Mouse (Mus musculus) cortical plate, adult 2 months (tissue): ENCODE measurements around the gene Trrap. TPM values are rescaled to one million over a fixed set of nuclear protein-coding genes. Genes with fewer than 3 reads are reported as not detected.

Source experiments
- H3K27ac ChIP-seq: fragments of 200-500 bp; 2 replicates; pipeline ENCODE4 v1.5.1; 2012; ENCODE audit warnings: low read length, control low read depth, inconsistent platforms; ENCODE audit not compliant: insufficient read depth
- H3K4me1 ChIP-seq: fragments of 200-500 bp; 2 replicates; pipeline ENCODE4 v1.6.1; 2011; ENCODE audit warnings: low read length; ENCODE audit not compliant: control insufficient read depth, insufficient read depth
- H3K4me3 ChIP-seq: fragments of 200-500 bp; 2 replicates; pipeline ENCODE4 v1.5.1; 2011; ENCODE audit warnings: mild to moderate bottlenecking, low read length, control low read depth; ENCODE audit not compliant: insufficient read depth
- CTCF ChIP-seq: fragments of 200-500 bp; IDR thresholded peaks from 2 replicates; pipeline ENCODE4 v1.5.1; 2011; ENCODE audit warnings: mild to moderate bottlenecking, control low read depth, low read length; ENCODE audit not compliant: insufficient read depth; ENCODE audit errors: extremely low read depth
- POLR2A ChIP-seq: fragments of 200-500 bp; IDR thresholded peaks from 2 replicates; pipeline ENCODE4 v1.6.1; 2011; ENCODE audit warnings: mild to moderate bottlenecking, low read length, control low read depth; ENCODE audit not compliant: insufficient read depth; ENCODE audit errors: extremely low read depth
- polyA plus RNA-seq: library from polyadenylated mRNA; depleted of rRNA; stranded (reverse); fragments of >200 nt; gene quantifications from 2 replicates; pipeline ENCODE4 v1.2.3, GENCODE M21; 2012

The Trrap gene
- polyA plus RNA-seq, 1 experiment: 160 TPM

DNA sequence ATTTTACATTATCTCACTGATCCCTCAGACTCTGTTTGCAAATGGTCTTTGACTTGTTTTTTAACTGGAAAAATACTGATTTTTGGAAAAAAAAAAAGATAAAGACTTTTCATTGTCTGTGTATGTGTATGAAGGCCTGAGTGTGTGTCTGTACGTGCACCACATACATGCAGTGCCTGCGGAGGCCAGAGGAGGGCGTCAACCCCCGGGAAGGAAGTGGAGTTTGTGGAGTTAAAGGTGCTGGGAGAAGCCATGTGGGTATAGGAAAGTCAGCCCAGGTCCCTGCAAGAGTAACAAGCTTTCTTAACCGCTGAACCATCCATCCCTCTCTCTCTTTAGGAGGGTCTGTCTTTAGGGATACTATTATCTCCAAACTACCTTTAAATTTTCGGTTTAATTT is 5.7 kb downstream of the Trrap start:
- no peak for TF ChIP-seq CTCF
- no peak for TF ChIP-seq POLR2A
- Histone ChIP-seq H3K4me3 (no peak overlapping the region), H3K4me1 (peaks cover 5% of the 10 kb centered on the region; the same call in 1 of the 2 replicates), H3K27ac (no peak overlapping the region)

DNA sequence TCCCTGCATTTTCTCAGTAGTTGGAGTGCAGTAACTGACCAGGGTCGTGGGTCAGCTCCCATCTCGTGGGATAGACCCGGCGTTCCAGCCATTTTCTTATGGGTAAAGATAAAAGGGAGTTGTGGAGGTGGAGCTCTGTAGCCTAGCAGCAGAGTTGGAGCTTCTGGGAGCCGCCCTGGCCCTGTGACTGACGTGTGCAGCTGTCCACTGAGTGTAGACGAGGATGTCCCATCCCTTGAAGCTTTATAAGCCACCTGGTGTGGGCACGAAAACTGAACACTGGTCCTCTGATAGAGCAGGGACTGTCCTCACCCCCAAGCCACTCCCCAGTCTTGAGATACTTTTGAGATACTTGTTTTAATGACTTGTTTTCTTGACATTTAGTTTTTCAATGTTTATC is 13.1 kb downstream of the Trrap start:
- no peak overlapping the region for H3K4me3 ChIP-seq
- no peaks in the 10 kb centered on the region for H3K4me1 ChIP-seq
- no peak overlapping the region for H3K27ac ChIP-seq
- TF ChIP-seq POLR2A (no peak), CTCF (no peak)

DNA sequence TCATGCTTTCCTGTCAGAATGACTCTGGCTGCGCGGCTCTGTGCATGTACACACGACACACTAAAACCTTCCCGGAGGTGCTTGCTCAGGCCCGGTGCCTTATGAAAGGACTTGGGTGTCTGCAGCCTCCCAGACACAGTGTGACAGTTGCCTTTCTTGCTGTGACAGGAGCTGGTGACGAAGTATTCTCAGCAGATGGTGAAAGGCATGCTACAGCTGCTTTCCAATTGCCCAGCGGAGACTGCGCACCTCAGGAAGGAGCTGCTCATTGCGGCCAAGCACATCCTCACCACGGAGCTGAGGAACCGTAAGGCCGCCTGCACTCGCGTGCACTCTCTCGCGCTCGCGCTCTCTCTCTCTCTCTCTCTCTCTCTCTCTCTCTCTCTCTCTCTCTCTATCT is 18.9 kb downstream of the Trrap start:
- H3K27ac ChIP-seq: no peak overlapping the region
- H3K4me1 ChIP-seq: no peaks in the 10 kb centered on the region
- TF ChIP-seq CTCF (no peak), POLR2A (no peak)
- no peak overlapping the region for H3K4me3 ChIP-seq

DNA sequence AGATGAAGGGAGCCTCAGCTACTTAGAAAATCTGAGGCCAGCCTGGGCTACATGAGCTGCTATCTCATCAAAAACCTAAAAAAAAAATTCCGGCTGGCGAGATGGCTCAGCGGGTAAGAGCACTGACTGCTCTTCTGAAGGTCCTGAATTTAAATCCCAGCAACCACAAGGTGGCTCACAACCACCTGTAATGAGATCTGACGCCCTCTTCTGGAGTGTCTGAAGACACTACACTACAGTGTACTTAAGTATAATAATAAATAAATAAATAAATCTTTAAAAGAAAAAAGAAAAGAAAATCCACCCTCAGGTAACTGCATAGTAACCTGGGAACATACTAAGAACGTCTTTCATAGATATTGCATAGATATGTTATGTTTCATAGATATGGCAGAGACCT is 25.8 kb downstream of the Trrap start:
- TF ChIP-seq CTCF (0 out of 2 replicates have a peak, but pooled peaks have one; percentile 3), POLR2A (no peak)
- H3K4me1 ChIP-seq: no peaks in the 10 kb centered on the region
- no peak overlapping the region for H3K4me3 ChIP-seq
- no peak overlapping the region for H3K27ac ChIP-seq

DNA sequence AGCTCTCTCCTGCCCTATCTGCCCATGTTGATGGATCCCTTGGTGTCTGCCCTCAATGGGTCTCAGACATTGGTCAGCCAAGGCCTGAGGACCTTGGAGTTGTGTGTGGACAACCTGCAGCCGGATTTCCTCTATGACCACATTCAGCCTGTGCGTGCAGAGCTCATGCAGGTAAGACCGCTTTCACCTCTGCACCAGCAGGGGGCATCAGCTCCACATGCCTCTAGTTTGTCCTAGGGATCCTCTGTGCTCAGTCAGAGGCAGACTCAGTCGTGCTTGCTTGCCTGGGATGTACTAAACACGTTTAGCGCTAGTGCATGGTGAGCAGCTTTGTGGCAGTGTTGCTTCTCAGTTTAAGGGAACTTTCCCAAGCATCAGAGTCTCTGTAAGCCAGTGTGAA is 27.2 kb downstream of the Trrap start:
- no peak overlapping the region for H3K27ac ChIP-seq
- TF ChIP-seq POLR2A (no peak), CTCF (peak; percentile 66)
- H3K4me1 ChIP-seq: no peaks in the 10 kb centered on the region
- no peak overlapping the region for H3K4me3 ChIP-seq

DNA sequence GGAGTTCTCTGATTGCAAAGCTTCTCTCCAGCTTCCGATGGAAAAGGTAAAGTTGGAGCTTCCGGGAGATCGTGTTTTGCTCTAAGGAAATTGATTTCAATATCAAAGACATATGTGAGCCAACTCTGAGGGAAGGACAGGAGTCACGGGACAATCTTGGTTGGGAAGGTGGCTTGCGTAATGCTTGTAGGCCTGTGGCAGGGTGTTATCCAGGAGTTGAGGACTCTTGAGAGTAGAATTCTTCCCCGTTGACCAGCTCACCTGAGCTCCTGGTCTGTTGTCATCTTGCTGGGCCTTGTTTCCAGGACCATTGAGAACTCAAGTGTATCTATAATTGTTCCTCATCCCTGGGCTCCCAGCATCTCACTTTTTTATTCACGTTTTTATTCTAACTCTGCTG is 29.6 kb downstream of the Trrap start:
- Histone ChIP-seq H3K4me1 (no peaks in the 10 kb centered on the region), H3K4me3 (no peak overlapping the region), H3K27ac (no peak overlapping the region)
- no peak for TF ChIP-seq CTCF
- no peak for TF ChIP-seq POLR2A

DNA sequence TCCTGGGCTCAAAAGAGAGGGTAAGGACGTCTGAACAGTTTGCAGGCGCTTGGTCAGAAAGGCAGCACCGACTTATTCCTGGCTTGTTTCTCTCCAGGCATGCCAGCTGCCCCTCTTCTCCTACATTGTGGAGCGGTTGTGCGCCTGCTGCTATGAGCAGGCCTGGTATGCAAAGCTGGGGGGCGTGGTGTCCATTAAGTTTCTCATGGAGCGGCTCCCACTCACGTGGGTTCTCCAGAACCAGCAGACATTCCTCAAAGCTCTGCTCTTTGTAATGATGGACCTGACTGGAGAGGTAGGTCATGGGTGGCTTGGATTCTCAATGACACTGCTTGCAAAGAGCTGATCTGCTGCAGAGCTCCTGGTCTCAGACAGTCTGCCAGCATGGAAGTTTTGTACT is 35.5 kb downstream of the Trrap start:
- Histone ChIP-seq H3K27ac (no peak overlapping the region), H3K4me1 (no peaks in the 10 kb centered on the region), H3K4me3 (no peak overlapping the region)
- TF ChIP-seq CTCF: no peak

DNA sequence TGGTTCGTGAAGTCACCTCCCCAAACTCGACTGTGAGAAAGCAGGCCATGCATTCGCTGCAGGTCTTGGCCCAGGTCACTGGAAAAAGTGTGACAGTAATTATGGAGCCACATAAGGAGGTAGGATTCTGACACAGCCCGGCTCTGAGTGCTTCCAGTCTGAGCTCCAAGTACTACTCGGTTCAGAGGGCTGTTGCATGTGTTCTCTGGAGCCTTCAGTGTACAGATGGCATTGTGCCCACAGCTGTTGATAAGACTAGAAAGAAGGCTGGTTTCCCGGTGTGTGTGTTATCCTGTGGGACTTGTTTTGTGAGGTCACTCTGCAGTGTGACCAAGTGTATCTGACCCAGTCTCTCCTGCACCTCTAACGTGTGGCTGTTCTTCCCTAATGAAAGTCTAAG is 36.6 kb downstream of the Trrap start:
- Histone ChIP-seq H3K4me1 (no peaks in the 10 kb centered on the region), H3K4me3 (no peak overlapping the region), H3K27ac (no peak overlapping the region)
- TF ChIP-seq POLR2A (no peak), CTCF (no peak)

DNA sequence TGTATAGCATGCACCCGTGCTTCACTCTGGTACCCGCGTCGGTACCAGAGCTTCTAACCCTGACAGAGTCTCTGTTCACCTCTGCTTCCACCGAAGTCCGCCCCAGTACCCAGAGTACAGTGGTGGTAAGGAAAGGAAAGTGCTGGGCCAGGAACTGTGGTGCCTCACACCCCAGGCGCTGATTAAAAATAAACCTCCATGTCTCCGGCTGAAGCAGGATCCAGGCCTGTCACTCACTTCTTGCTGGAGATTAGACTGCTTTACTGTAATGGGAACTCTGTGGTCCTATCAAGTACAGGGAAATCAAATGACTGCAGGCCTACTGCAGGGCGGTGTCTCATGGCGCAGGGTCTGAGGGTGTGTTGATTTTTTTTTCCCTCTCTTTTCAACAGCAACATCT is 39.4 kb downstream of the Trrap start:
- Histone ChIP-seq H3K4me3 (no peak overlapping the region), H3K4me1 (no peaks in the 10 kb centered on the region), H3K27ac (no peak overlapping the region)
- no peak for TF ChIP-seq CTCF
- TF ChIP-seq POLR2A: no peak

DNA sequence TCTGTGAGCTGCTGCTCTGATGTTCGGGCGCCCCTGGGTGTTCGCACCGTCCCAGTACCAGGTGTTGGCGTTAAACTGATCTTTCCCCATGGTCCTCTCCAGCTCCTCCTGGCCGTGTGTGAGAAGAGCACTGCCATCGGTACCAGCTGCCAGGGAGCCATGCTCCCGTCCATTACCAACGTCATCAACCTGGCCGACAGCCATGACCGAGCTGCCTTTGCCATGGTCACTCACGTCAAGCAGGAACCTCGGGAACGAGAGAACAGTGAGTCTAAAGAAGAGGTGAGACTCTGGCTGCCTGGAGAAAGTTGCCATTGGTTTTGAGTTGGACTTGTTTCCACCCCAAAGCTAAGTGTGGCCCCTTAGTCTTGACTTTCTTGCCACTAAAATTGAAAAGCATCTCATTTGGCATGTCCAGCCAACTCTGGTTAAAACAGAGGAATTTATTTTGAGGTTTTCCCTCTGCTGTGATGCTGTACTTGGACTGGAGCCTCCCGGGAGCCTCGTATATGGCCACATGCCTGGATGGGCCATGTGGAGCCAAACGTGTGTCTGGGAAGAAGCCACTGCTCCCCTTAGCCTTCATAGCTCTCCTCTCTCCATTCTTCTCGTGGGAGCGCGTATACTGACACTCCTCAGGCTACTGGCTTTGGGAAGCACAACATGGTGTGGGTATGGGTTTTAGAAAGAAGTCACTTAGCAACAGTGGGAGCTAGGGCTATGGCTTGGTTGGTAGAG is 61.0 kb downstream of the Trrap start:
- H3K27ac ChIP-seq: no peak overlapping the region

More for the DNA sequence above, 61.0 kb downstream of the Trrap start:
- TF ChIP-seq POLR2A (no peak), CTCF (no peak)
- no peak overlapping the region for H3K4me3 ChIP-seq
- H3K4me1 ChIP-seq: 0 out of 2 replicates have a peak, but pooled peaks cover 2% of the 10 kb centered on the region
